Mouse (Mus musculus) brain, embryonic 14.5 days (tissue): ENCODE measurements around the gene Cops7a.

Source experiments
- CTCF ChIP-seq: fragments of 200-500 bp; IDR thresholded peaks from 2 replicates; pipeline ENCODE4 v1.5.1; 2012; ENCODE audit warnings: inconsistent platforms, mild to moderate bottlenecking, moderate library complexity, borderline replicate concordance; ENCODE audit not compliant: insufficient read depth, insufficient read length; ENCODE audit errors: extremely low read depth
- POLR2A ChIP-seq: fragments of 200-500 bp; IDR thresholded peaks from 2 replicates; pipeline ENCODE4 v1.6.1; 2012; ENCODE audit warnings: mild to moderate bottlenecking, inconsistent platforms, borderline replicate concordance; ENCODE audit not compliant: poor library complexity, insufficient read depth, insufficient read length, severe bottlenecking; ENCODE audit errors: extremely low read depth

GRCm38 (mm10) chr6:124936681-124937080 lies 28.7 kb downstream of the Cops7a start:
- TF ChIP-seq POLR2A = no peak
- no peak for TF ChIP-seq CTCF
